Mouse (Mus musculus) limb, embryonic 12.5 days (tissue): ENCODE measurements around the gene Wdfy3. TPM values are rescaled to one million over a fixed set of nuclear protein-coding genes. Genes with fewer than 3 reads are reported as not detected.
A peak's percentile ranks its signal among the peaks of the same experiment; 100 is the strongest.
"Not testable (repeated sequence)": the region's sequence is repeated elsewhere in the genome, so short reads cannot be mapped to it uniquely, and the experiment has no call there.

ENCODE experiments used
- ATAC-seq: fragments of 200-750 bp; cut with Nextera tagmentation; 2 replicates; pipeline ENCODE4 v1.8.0; 2017; ENCODE audit warnings: low read depth, moderate TSS enrichment; ENCODE audit not compliant: insufficient number of reproducible peaks, insufficient read depth, low FRiP score, low TSS enrichment
- H3K27ac ChIP-seq: fragments of 300-500 bp; sonication (generic); 2 replicates; pipeline ENCODE4 v1.5.1; 2016; ENCODE audit warnings: mild to moderate bottlenecking, moderate library complexity
- H3K27me3 ChIP-seq: fragments of 300-500 bp; sonication (generic); 2 replicates; pipeline ENCODE4 v1.6.1; 2016; ENCODE audit warnings: mild to moderate bottlenecking, moderate library complexity
- H3K36me3 ChIP-seq: fragments of 300-500 bp; sonication (generic); 2 replicates; pipeline ENCODE4 v1.6.1; 2016; ENCODE audit warnings: mild to moderate bottlenecking, moderate library complexity
- H3K4me1 ChIP-seq: fragments of 300-500 bp; sonication (generic); replicated peaks from 2 replicates; pipeline ENCODE4 v1.6.1; 2016
- H3K4me2 ChIP-seq: fragments of 300-500 bp; sonication (generic); 2 replicates; pipeline ENCODE4 v1.6.1; 2016; ENCODE audit warnings: mild to moderate bottlenecking, moderate library complexity
- H3K4me3 ChIP-seq: fragments of 300-500 bp; sonication (generic); replicated peaks from 2 replicates; pipeline ENCODE4 v1.5.1; 2016; ENCODE audit warnings: mild to moderate bottlenecking
- H3K9ac ChIP-seq: fragments of 300-500 bp; sonication (generic); replicated peaks from 2 replicates; pipeline ENCODE4 v1.6.1; 2016; ENCODE audit warnings: mild to moderate bottlenecking, moderate library complexity
- H3K9me3 ChIP-seq: fragments of 300-500 bp; sonication (generic); 2 replicates; pipeline ENCODE4 v1.6.1; 2016; ENCODE audit warnings: mild to moderate bottlenecking, moderate library complexity
- WGBS: fragments of 180-500 bp; shearing (Covaris S2); methylation state at CpG from one replicate; pipeline ENCODE4 v1.1.7; 2016; 5-methylcytosine and 5-hydroxymethylcytosine counted together
- polyA plus RNA-seq: library from polyadenylated mRNA; unstranded; fragments of >200 nt; fragmentation: Nextera tagmentation; extraction: Ambion mirVana; gene quantifications from 2 replicates; pipeline ENCODE4 v1.2.1, GENCODE M21; 2016

The Wdfy3 gene
- polyA plus RNA-seq, 1 experiment from 2014 or later = 20.5 TPM

GRCm38 (mm10) chr5:101852116-101852680 is 217.5 kb downstream of the Wdfy3 start:
- H3K4me2 ChIP-seq = no peak overlapping the region
- no peaks in the 10 kb centered on the region for H3K9me3 ChIP-seq
- peaks cover 97% of the 10 kb centered on the region for H3K36me3 ChIP-seq
- no peaks in the 10 kb centered on the region for H3K27me3 ChIP-seq
- H3K9ac ChIP-seq = no peak overlapping the region
- no peak for ATAC-seq
- no peak overlapping the region for H3K27ac ChIP-seq
- no peak overlapping the region for H3K4me3 ChIP-seq
- 95% methylated on average over 21 of the region's 21 CpGs for WGBS
- no peaks in the 10 kb centered on the region for H3K4me1 ChIP-seq

- Histone ChIP-seq H3K36me3 (peaks cover 100% of the 10 kb centered on the region), H3K4me3 (no peak overlapping the region), H3K4me2 (no peak overlapping the region), H3K9me3 (no peaks in the 10 kb centered on the region), H3K9ac (no peak overlapping the region), H3K27ac (no peak overlapping the region), H3K27me3 (no peaks in the 10 kb centered on the region), H3K4me1 (no peaks in the 10 kb centered on the region)
- no peak for ATAC-seq
- WGBS = 79% methylated on average over 7 of the region's 7 CpGs
These were observed 218.6 kb downstream of the Wdfy3 start for GRCm38 (mm10) chr5:101851133-101851532.

GRCm38 (mm10) chr5:101847762-101848161 is 222.0 kb downstream of the Wdfy3 start:
- H3K4me3 ChIP-seq = no peak overlapping the region
- H3K27me3 ChIP-seq = no peaks in the 10 kb centered on the region
- no peak overlapping the region for H3K4me2 ChIP-seq
- peaks cover 100% of the 10 kb centered on the region for H3K36me3 ChIP-seq
- no peaks in the 10 kb centered on the region for H3K9me3 ChIP-seq
- H3K4me1 ChIP-seq = no peaks in the 10 kb centered on the region
- no peak for ATAC-seq
- no peak overlapping the region for H3K9ac ChIP-seq
- no peak overlapping the region for H3K27ac ChIP-seq
- 71% methylated on average over 4 of the region's 4 CpGs for WGBS

GRCm38 (mm10) chr5:101847323-101847722 is 222.4 kb downstream of the Wdfy3 start:
- H3K27ac ChIP-seq = no peak overlapping the region
- WGBS = 85% methylated on average over 7 of the region's 7 CpGs
- H3K27me3 ChIP-seq = no peaks in the 10 kb centered on the region
- no peak overlapping the region for H3K9ac ChIP-seq
- no peak for ATAC-seq
- H3K9me3 ChIP-seq = no peaks in the 10 kb centered on the region
- H3K4me3 ChIP-seq = no peak overlapping the region
- no peaks in the 10 kb centered on the region for H3K4me1 ChIP-seq
- no peak overlapping the region for H3K4me2 ChIP-seq
- peaks cover 100% of the 10 kb centered on the region for H3K36me3 ChIP-seq

- H3K9me3 ChIP-seq = no peaks in the 10 kb centered on the region
- H3K9ac ChIP-seq = no peak overlapping the region
- H3K4me3 ChIP-seq = no peak overlapping the region
- peaks cover 100% of the 10 kb centered on the region for H3K36me3 ChIP-seq
- H3K27me3 ChIP-seq = no peaks in the 10 kb centered on the region
- H3K27ac ChIP-seq = no peak overlapping the region
- WGBS = 94% methylated on average over 8 of the region's 8 CpGs
- H3K4me1 ChIP-seq = no peaks in the 10 kb centered on the region
- no peak for ATAC-seq
- H3K4me2 ChIP-seq = no peak overlapping the region
These were observed 223.8 kb downstream of the Wdfy3 start for GRCm38 (mm10) chr5:101845930-101846329.

- no peaks in the 10 kb centered on the region for H3K4me1 ChIP-seq
- no peak overlapping the region for H3K9ac ChIP-seq
- H3K27me3 ChIP-seq = no peaks in the 10 kb centered on the region
- no peak overlapping the region for H3K4me3 ChIP-seq
- no peak overlapping the region for H3K4me2 ChIP-seq
- no peaks in the 10 kb centered on the region for H3K9me3 ChIP-seq
- WGBS = 96% methylated on average over 14 of the region's 14 CpGs
- ATAC-seq = no peak
- peaks cover 100% of the 10 kb centered on the region for H3K36me3 ChIP-seq
- H3K27ac ChIP-seq = no peak overlapping the region
These were observed 224.7 kb downstream of the Wdfy3 start for GRCm38 (mm10) chr5:101845011-101845410.

DNA sequence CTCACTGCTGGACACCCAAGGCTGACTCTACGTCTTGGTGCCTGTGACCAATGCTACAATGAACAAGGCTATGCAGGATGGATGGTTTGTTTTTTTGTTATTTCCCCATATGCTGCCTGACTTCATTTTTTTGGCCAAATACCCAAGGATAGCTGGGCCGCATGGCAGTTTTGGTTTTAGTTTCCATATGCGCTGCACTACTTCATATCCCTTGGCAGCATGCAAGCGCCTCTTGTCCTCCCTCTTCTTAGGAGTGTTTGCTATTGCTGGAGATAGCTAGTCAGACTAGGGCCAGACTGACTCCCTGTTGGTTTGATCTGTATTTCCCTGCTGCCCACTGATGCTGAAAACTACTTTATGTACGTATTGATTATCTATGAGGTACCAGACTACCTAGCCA is 229.2 kb downstream of the Wdfy3 start:
- Histone ChIP-seq H3K27me3 (no peaks in the 10 kb centered on the region), H3K9ac (no peak overlapping the region), H3K27ac (no peak overlapping the region), H3K4me1 (no peaks in the 10 kb centered on the region; the same call in 1 of the 2 replicates), H3K4me3 (no peak overlapping the region), H3K36me3 (peaks cover 97% of the 10 kb centered on the region), H3K4me2 (no peak overlapping the region), H3K9me3 (no peaks in the 10 kb centered on the region)
- WGBS = 91% methylated on average over 5 of the region's 5 CpGs
- no peak for ATAC-seq

DNA sequence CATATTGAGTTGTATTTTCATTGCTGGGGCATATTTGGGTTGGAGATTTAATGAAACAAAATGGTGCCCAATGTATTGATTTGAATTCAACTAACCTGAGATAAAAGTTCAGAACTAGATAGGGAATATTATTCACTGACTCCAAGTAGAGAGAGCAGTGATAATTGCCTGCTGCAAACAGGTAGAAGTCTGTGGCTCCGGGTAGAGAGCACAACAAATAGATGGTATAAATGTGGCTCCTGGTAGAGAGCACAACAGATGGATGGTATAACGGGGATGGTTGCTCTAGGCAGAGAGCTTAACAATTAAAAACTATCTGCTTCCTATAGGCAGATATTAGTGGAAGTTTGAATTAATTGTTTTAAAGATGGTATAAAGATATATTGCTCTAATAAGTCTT is 232.1 kb downstream of the Wdfy3 start:
- not testable (repeated sequence) for H3K4me1 ChIP-seq, ATAC-seq, H3K9ac ChIP-seq, H3K4me2 ChIP-seq, H3K9me3 ChIP-seq, H3K27ac ChIP-seq, H3K4me3 ChIP-seq, H3K27me3 ChIP-seq
- peaks cover 89% of the 10 kb centered on the region for H3K36me3 ChIP-seq
- 90% methylated on average over 2 of the region's 2 CpGs for WGBS

- H3K9ac ChIP-seq = no peak overlapping the region
- no peak overlapping the region for H3K4me2 ChIP-seq
- no peak overlapping the region for H3K4me3 ChIP-seq
- H3K4me1 ChIP-seq = no peaks in the 10 kb centered on the region; the same call in 1 of the 2 replicates
- no peaks in the 10 kb centered on the region for H3K9me3 ChIP-seq
- 83% methylated on average over 11 of the region's 11 CpGs for WGBS
- peaks cover 89% of the 10 kb centered on the region for H3K36me3 ChIP-seq
- H3K27me3 ChIP-seq = no peaks in the 10 kb centered on the region
- peak overlapping the region; percentile 31; the same call in 1 of the 2 replicates for H3K27ac ChIP-seq
- no peak for ATAC-seq
These were observed 233.5 kb downstream of the Wdfy3 start for GRCm38 (mm10) chr5:101836221-101836620.

GRCm38 (mm10) chr5:101833875-101834274 is 235.8 kb downstream of the Wdfy3 start:
- H3K36me3 ChIP-seq = peaks cover 70% of the 10 kb centered on the region
- 73% methylated on average over 8 of the region's 8 CpGs for WGBS

DNA sequence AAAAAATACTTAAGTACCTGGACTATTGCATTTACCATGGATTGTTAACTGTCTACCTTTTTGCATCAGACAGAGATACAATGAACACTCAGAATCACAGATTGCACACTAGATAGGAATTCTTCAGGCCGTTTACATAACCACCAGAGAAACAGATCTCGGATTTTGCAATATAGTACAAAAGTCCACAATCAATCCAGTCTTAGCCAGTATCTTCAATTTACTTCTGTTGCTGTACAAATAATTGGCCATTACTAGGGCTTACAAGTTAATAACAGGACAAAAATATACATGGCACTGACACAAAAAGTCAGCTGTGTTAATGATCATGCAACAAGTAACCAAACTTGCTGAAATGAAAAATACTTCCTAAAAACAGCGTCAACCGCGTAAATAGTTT is 236.7 kb downstream of the Wdfy3 start:
- Histone ChIP-seq H3K36me3 (peaks cover 61% of the 10 kb centered on the region), H3K27me3 (0 out of 2 replicates have a peak, but pooled peaks cover 8% of the 10 kb centered on the region), H3K9ac (no peak overlapping the region), H3K4me3 (no peak overlapping the region), H3K9me3 (no peaks in the 10 kb centered on the region), H3K4me2 (no peak overlapping the region), H3K27ac (no peak overlapping the region), H3K4me1 (no peaks in the 10 kb centered on the region; the same call in 1 of the 2 replicates)
- ATAC-seq = no peak
- WGBS = 94% methylated on average over 5 of the region's 5 CpGs

More at GRCm38 (mm10) chr5:101833875-101834274, 235.8 kb downstream of the Wdfy3 start:
- no peak for ATAC-seq
- no peaks in the 10 kb centered on the region; the same call in 1 of the 2 replicates for H3K4me1 ChIP-seq
- H3K27ac ChIP-seq = no peak overlapping the region
- H3K27me3 ChIP-seq = 0 out of 2 replicates have a peak, but pooled peaks cover 5% of the 10 kb centered on the region
- no peak overlapping the region for H3K4me3 ChIP-seq
- no peaks in the 10 kb centered on the region for H3K9me3 ChIP-seq
- H3K4me2 ChIP-seq = no peak overlapping the region
- no peak overlapping the region for H3K9ac ChIP-seq

DNA sequence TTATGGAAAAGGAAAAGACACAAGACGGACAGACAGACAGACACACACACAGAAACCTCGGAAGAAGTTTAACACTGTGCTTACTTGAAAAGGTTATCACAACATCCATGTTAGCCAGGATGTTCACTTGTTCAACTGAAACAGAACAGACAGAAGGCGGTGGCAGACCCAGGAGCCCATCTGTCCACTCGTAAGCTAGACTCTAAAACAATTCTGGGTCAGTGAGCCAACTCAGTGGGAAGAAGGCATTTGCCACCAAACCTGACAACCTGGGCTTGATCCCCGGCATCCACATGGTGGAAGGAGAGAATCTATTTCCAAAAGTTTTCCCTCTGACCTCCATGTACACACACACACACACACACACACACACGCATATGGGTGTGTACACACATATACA is 237.7 kb downstream of the Wdfy3 start:
- 92% methylated on average over 6 of the region's 6 CpGs for WGBS
- no peak for ATAC-seq
- Histone ChIP-seq H3K9me3 (no peaks in the 10 kb centered on the region), H3K4me2 (no peak overlapping the region), H3K27me3 (peaks cover 16% of the 10 kb centered on the region), H3K27ac (no peak overlapping the region), H3K4me3 (no peak overlapping the region), H3K4me1 (no peaks in the 10 kb centered on the region; the same call in 1 of the 2 replicates), H3K9ac (no peak overlapping the region), H3K36me3 (peaks cover 52% of the 10 kb centered on the region)
